Mouse (Mus musculus): ENCODE measurements around the gene Pbp2. TPM values are rescaled to one million over a fixed set of nuclear protein-coding genes. Genes with fewer than 3 reads are reported as not detected.

The Pbp2 gene
- total RNA-seq (2015) (not detected in 2 replicates), total RNA-seq (2017) (not detected in 2 replicates)

DNA sequence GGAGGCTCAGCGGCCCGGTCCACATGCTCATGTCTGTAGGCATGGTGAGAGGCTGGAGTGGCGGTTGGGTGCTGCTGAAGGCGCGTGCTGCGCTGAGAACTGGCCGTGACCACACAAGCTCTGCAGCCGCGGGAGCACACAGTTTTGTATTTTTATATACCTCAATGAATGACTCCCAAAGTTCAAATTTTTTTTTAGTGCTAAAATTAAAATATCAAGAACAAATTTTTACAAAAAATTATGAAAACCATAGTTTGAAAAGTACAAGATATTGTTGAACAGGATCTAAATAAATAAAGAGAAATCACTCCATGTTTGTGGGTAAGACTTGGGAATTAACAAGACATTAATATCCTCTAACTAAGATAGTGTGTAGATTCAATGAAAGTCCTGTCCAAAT is at the start of gene Pbp2:
Pbp2 (minus strand) TSS at position 101 of the 400 bp plus-strand sequence.
- ATAC-seq (ENCODE audit: poor library complexity, severe bottlenecking) = no peak

DNA sequence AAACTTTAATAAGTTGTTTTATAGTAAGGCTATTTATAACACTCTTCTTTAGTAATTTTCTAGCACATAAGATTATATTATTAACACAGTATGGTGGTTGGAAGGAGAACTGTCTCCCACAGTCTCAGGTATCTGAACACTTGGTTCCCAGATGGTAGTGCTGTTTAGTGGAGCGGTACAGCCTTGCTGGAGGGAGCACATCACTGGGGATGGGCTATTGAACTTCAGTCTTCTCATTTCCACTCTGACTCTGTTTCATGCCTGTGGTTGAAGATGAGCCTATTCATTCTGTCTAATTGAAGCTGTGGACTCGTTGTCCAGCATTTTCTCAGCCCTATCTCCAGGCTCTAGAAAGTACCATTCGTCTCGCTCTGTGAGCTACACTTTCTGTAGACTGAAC is 44.7 kb upstream of the Pbp2 start:
- ATAC-seq (ENCODE audit: poor library complexity, severe bottlenecking) = no peak

DNA sequence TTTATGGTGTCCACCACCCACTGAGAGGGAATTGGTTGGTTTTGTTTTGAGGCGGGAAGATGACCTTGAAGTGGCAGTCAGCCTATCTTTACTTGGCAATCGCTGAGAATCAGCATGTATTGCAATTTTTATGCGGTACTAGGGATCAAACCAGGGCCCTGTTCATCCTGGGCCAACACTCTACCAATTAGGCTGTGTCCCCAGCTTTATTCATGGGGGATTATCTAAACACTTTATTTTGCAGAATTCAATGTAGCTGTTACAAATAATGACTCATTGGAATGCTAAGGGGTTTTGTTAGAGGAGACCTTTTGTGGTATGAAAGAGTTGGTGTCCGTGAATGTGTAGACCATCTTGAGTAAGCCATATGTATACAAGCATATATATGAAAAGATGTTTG is 42.3 kb upstream of the Pbp2 start:
- ATAC-seq (ENCODE audit: poor library complexity, severe bottlenecking) = no peak

DNA sequence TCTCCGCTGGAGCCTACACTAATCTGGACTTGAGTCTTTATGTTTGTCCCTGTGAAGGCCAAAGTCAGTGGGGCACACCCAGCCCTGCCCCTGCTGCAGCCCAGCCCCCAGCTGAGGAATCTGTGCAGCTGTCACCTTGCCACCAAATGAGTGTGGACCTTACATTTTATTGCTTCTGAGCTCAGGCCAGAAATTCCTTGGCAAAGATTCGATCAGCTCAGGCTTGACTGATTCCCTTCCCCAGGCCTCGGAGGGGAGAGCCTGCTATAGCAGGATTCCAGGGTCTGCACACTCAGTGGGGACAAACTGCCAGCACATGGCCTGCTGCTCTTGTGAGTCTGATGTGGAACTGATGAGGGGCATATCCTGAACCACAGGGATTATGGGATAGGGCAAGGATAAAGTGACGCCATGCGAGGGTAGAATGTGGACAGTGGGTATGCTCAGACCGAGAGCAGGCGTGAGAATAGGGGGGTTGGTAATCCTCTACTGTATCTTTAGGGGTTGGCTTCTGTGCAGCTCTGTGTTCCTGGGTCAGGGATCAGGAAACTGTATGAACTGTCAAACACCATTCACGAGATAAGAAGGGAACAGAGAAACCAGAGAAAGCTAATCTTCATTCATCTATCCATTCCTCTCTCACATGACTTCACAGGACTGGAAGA is 41.6 kb upstream of the Pbp2 start:
- no peak for ATAC-seq (ENCODE audit: poor library complexity, severe bottlenecking)

DNA sequence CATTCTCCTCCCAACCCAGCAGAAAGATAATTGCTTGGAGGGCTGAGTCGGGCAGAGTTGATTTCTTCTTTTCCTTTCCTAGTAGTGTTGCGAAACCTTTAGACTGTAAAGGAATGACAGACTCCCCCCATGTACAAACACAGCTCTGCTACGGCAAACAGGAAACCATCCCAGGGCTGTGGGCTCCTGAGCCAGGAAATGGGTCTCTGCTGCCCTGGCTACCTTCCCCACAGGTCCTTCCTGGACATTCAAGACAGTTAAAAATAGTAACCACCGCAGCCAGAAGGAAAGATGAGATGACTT is 30.8 kb upstream of the Pbp2 start:
- no peak for ATAC-seq (ENCODE audit: poor library complexity, severe bottlenecking)

DNA sequence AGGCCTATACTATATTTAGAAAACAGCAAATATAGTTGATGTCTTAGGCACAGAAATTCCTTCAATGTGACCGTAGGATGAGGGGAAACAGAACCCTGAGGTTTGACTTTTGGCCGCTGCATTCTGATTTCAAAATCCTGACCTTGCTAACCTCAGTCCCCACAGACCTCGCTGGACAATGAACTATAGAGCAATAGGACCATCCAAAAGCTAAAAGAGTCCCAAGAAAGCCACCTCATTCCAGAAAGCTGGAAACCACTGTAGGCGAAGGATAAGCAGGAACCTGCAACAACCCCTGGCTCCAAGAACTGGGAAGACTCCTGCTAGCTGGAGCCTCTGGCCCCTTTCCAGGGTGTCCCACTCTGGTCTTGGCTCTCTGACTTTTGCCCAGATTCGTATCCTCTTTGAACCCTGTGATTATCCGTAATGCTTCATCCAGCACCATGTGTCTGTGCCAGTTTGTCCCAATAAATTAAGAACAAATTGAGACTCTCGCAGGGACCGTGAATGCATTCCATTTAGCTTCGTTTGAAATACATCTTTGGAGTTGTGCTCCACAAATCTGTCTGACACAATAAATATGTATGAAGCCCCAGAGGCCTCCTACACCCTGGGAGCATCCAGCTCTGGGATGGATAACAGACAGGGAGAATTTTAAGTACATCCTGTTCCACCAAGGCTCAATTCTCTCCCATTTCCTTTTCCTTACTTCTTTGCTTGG is 30.3 kb upstream of the Pbp2 start:
- ATAC-seq (ENCODE audit: poor library complexity, severe bottlenecking) = no peak

DNA sequence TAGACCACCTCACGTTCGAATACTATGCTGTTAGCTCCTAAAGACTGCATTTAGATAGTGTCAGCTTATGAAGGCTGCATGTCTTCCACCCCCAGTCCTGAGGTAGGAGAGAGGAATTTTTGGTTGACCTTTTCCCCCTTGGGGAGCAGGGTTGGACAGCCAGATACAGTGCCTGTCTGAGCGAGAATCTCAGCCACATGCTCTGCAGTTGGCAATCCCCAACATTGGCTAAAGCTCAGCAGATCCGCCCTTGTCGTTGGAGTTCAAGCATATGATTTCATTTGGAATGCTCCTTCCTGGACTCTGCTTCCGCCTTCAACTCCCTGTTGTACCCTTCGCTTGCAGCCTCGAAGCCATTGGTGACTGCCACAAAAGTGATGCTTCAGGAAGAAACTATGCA is 26.2 kb upstream of the Pbp2 start:
- no peak for ATAC-seq (ENCODE audit: poor library complexity, severe bottlenecking)

DNA sequence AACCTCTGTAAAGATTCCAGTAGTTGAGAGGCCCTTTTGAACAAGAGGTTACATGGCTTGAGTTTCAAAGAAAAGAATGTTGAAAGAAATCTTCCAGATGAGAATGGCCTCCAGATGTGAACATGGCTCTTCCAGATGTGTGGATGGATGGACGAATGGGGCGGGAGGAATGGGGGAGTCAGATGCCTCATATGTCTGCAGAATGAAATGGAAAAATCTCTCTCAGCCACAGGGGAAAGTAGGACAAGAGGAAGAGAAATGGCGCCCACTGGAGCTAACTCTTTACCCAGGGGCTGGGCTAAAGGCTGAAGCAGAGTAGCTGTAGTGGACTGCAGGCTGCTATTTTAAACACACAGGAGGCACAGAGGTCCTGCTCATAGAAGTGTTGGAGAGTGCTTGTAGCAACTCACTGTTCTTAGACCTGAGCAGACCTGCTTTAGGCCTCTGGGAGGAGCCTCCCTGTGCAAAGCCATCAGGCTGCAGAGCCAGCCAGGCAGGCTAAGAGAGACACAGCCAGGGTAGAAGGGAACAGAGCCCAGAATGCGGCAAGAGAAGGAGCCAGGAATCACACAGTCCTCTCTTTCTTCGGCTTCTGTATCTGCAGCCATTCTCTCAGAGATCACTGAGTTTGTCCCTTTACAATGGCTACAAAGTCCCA is 23.9 kb upstream of the Pbp2 start:
- ATAC-seq (ENCODE audit: poor library complexity, severe bottlenecking) = no peak

DNA sequence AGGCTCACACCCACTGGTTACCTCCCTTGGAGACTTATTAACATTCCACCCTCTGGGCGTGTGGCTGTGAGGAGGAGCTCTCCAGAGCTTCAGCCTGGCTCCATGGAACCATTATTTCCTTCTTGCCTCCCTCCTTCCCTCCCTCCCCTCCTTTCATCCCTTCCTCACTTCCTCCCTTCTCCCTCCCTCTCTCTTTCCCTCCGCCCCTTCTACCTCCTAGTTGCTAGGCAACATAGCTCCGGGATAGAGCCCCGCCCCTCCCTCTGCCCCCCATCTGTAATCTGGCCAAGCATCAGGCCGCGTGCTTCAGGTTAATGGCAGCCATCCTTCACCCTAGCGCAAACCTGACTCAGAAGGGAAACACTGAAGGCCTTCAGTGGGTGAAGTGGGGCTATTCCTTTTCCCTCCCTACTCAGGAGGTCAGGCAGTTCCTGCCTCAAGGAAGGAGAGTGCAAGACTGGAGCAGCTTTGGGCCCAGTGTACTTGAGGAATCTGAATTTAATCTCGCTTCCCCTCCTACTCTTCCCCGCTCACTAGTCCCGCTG is 22.6 kb upstream of the Pbp2 start:
- ATAC-seq (ENCODE audit: poor library complexity, severe bottlenecking) = no peak

DNA sequence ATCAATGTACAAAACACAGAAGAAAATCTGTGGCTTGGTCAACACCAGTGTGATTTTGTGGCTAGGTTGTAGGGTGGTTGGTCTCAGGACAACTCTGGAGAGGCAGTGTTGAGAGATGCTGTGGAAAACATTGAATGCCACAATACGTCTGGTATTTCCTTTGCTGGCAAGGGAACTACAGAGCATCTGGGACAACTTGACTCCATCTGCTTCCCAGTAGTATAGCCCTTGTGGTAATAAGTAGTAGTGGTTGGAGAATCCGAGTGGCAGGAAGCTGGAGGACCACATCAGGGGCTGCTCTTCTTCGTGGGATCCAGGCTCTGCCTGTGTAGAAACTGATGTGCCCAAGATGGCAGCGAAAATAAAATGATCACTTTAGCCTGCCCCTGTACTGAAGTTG is 21.7 kb upstream of the Pbp2 start:
- no peak for ATAC-seq (ENCODE audit: poor library complexity, severe bottlenecking)

DNA sequence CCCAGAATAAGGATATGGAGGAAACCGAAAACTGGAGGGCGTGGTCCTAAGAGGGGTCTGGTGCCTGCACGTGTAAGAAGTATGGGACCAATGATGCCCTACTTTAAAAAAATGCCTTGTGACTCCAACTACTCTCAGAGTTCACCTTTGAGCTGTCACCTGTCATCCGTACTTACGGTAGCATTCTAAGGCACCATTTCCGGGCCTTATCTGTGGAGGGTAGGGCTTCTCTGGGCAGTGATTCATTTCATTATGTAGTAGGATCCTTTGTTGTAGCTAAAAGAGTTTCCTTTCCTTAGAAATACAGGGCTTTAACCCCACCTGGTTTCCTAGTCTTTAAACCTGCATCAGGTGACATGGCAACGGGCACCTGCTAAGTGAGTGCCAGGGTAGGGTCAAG is 16.6 kb upstream of the Pbp2 start:
- no peak for ATAC-seq (ENCODE audit: poor library complexity, severe bottlenecking)

DNA sequence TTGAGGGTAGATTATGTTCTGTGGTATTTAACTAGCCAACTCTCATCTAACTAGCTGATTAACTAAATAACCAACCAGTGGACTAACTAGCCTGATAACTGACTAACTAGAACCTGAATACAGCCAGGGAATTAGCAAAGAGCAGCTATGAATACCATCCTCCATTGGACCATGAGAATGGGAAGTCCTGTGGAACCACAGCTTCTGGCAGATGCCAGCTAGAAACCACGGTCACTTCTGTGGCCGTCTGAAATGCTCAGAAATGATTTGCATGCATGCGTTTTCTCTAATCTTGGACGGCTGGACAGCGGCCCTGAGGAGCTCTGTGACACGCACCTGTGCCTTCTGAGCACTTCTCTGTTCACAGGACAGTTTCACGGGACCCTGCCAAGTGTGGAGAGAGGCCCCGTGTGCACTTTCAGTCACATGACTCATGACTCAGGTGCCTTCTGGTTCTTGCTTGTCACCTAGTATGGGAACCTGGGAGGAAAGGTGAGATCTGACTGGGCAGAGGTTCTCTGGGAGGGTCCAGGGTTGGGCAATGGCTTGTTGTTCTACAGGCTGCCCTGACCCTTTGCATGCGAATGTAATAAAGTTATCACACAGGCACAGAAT is 14.6 kb upstream of the Pbp2 start:
- peak; percentile 20 for ATAC-seq (ENCODE audit: poor library complexity, severe bottlenecking)

DNA sequence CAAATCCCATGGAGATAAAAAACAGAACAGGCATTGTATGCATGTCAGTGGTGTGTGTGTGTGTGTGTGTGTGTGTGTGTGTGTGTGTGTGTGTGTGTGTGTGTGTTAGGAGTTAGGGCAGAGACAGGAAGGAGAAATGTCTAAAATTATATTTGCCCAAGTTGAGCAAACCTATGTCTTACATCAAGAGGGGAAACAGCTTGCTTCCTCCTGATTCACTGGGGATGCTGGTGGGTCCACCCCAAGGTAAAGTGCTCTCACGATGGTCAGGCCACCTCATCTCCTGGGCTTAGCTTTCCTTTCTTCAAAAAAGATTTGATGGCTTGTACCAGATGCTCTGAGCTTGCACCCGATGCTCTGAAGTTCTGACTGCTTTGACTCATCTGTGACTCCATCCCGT is 13.9 kb upstream of the Pbp2 start:
- ATAC-seq (ENCODE audit: poor library complexity, severe bottlenecking) = peak; percentile 14; the same call in 1 of the 2 replicates

DNA sequence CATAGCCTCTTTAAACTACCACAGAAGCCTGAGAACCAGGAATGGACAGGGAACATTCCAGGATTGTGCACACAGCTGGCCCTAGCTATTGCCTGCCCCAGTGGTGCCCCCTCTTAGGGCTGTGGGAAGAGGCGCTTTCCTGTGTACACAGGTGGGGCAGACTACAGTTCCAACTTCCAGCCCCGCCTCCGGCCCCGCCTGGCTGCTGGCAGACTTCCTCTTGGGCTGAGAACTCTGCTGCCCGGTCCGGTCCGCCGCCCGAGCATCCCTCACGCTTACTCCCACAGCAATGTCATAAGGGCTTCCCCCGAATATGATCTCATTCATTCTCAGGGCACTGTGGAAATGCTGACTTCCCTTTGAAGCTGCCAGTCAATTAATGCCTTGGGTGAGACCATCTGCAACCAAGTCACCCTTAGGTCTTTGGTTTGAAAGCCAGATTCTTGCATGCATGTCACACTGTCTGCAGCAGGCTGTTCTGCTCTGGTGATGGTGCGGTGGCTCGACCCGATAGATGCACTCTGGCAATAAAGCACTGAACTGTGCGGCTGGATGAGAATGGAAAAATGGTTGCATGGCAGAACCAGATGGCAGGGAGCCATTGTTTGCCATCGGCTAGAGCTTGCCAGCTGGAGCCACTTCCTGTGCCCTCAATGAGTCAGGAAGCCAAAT is 13.2 kb upstream of the Pbp2 start:
- peak; percentile 82 for ATAC-seq (ENCODE audit: poor library complexity, severe bottlenecking)

DNA sequence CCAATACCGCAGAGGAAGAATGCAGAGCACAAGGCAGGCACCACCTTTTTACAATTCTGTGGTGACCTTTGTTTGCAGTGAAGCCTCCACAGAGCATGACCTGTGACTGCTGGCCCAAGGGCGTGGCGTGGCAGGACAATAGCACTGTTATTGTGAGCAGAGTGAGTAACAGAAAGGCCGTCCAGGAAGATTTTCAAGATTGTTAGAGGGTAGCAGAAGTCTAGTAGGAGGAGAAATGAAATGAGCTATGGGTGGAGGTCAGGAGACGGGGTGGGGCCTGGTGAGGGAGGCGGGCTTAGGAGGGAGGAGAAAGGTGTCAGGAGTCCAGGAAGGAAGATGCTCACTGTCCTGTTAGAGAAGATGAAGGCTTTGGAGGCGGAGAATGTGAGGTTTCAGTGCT is 12.5 kb upstream of the Pbp2 start:
- no peak for ATAC-seq (ENCODE audit: poor library complexity, severe bottlenecking)

DNA sequence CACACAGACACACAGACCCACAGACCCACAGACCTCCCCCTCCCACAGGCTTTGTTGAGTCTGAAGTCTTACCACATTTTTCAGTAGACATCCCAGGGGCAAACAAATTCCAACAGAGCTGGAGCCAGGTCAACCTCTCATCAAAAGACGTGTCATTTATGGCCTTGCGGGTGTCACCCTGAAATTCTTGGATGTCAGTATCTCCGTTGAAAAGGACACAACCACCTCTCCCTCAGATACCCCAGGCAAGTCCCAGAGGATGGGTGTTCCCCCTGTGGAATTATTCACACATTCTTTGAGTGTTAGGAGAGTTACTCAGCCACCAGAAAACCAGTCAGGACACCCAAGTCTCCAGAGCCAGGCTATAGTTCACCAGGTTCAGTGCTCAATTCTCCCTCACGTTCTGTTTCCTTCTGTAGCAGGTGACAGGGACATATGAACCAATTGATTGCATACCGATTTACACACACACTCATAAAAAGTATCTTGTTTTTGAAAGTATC is 9.3 kb upstream of the Pbp2 start:
- ATAC-seq (ENCODE audit: poor library complexity, severe bottlenecking) = no peak

DNA sequence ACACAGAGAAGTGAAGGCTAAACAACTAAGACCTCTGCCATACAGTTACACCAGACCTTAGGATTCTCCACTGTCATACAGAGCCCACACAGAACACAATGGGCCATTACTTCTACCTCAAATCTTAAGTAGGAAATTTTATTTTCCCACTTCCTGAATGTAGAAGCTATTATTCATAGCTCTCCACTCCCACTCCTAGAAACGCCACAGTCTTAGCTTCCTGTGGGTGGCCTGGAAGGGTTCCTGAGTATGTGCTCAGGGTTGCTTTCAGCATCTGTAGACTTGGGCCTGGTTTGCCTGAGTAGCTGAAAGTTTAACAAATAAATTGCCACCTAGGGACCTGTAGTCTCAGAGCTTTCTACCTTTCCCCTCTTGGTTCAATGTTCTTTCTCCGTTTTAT is 5.9 kb upstream of the Pbp2 start:
- no peak for ATAC-seq (ENCODE audit: poor library complexity, severe bottlenecking)

DNA sequence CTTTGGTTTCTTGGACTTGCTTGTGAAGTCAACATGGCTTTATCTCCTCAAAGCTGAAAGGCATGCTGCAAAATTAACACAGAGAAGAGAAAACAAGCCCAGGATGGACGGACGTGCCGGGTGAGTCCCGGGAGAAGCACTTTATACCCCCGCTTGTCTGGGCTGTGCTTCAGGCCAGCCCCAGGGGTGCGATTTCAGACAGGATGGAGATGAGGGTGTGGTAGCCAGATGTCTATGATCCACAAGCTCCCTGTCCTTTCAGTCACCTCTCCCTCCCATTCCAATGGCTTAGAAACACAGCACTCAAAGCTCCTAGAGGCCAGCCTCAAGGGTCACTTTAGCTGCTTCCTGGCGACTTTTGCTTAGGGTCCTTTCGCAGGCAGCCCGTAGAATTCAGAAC is 3.8 kb upstream of the Pbp2 start:
- no peak for ATAC-seq (ENCODE audit: poor library complexity, severe bottlenecking)

DNA sequence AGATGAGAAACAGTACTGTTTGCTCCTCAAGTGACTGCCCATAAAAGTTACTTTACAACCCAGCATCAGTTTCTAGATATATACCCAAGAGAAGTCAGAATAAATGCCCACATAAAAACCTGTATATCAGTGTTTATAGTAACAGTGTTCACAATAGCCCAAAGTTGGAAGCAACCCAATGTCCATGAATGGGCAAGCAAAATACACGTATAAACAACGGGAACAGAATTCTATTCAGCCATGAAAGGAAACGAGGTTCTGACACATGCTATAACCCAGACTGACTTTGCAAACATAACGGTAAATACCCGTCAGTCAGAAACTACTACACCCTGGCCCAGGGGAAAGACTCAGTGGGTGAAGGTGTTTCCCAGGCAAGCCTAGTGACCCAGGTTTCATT is 1.8 kb upstream of the Pbp2 start:
- no peak for ATAC-seq (ENCODE audit: poor library complexity, severe bottlenecking)

DNA sequence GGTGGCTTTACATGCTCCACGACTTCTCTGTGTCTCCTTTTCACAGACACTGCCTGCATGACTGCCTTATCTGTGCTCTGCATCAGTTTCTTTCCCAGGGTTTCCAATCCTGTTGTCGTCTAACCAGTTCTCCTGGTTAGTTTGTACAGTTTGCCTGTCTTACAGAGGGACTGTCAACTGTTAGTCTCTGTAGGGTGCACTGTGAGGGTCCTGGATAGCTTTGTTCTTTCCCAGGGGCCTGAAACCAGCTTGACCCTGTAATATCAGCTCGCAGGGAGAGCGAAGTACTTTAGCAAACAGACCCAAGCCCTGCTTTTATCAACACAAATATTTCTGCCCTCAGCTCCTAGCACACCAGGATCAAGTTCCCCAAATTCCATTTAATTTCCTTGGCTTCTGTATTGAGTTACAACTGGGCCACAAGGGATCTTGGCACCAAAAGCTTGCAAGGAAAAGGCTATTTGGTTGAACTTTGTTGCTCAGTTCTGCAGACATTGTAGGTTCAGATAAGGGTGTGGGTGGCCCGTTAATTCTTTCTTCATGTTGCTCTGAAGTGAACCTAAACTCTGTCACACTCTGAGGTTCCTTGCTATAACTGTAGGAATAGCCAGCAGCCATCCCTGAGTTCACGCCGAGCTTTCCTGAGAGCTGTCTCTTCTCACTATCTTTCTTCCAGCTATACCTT is 5.5 kb downstream of the Pbp2 start:
- ATAC-seq (ENCODE audit: poor library complexity, severe bottlenecking) = no peak

Data from megakaryocyte, adult 5-6 weeks (primary cell).